Mouse (Mus musculus) cerebellum, adult 2 months (tissue): Measurements from ENCODE around the gene Cd300lg. TPM values are rescaled to one million over a fixed set of nuclear protein-coding genes. Genes with fewer than 3 reads are reported as not detected.
A peak's percentile ranks its signal among the peaks of the same experiment; 100 is the strongest.

Source experiments
- DNase-seq, 2 experiments: peaks; one replicate each; pipeline ENCODE4 v3.0.0; 2021
- H3K27ac ChIP-seq: fragments of 200-500 bp; 2 replicates; pipeline ENCODE4 v1.5.1; 2012; ENCODE audit warnings: low read length, control low read depth, inconsistent platforms; ENCODE audit not compliant: insufficient read depth
- H3K27me3 ChIP-seq: fragments of 200-500 bp; 2 replicates; pipeline ENCODE4 v1.6.1; 2012; ENCODE audit warnings: inconsistent platforms, mild to moderate bottlenecking, low read length, moderate library complexity; ENCODE audit not compliant: control insufficient read depth, insufficient read depth
- H3K4me1 ChIP-seq: fragments of 200-500 bp; 2 replicates; pipeline ENCODE4 v1.6.1; 2011; ENCODE audit warnings: low read length; ENCODE audit not compliant: control insufficient read depth, insufficient read depth
- H3K4me3 ChIP-seq: fragments of 200-500 bp; replicated peaks from 2 replicates; pipeline ENCODE3; 2011; ENCODE audit warnings: mild to moderate bottlenecking, low read depth, low read length, control low read depth; ENCODE audit not compliant: insufficient read depth
- CTCF ChIP-seq: fragments of 200-500 bp; IDR thresholded peaks from 2 replicates; pipeline ENCODE4 v1.5.1; 2011; ENCODE audit warnings: low read depth, mild to moderate bottlenecking, control low read depth, low read length, moderate library complexity, borderline replicate concordance; ENCODE audit not compliant: insufficient read depth
- POLR2A ChIP-seq: fragments of 200-500 bp; IDR thresholded peaks from 2 replicates; pipeline ENCODE4 v1.6.1; 2011; ENCODE audit warnings: low read length, control low read depth, borderline replicate concordance; ENCODE audit not compliant: insufficient read depth
- WGBS: fragments of 180-500 bp; shearing (Covaris S2); methylation state at CpG from one replicate; pipeline ENCODE4 v1.1.7; 2018; 5-methylcytosine and 5-hydroxymethylcytosine counted together
- polyA plus RNA-seq: library from polyadenylated mRNA; depleted of rRNA; stranded (reverse); fragments of >200 nt; gene quantifications from 2 replicates; pipeline ENCODE4 v1.2.3, GENCODE M21; 2012; rRNA removed

The Cd300lg gene
- polyA plus RNA-seq, result 0.38 and 0.63 TPM in 2 replicates

- H3K4me3 ChIP-seq, result no peak within 1 kb of the TSS
- H3K27me3 ChIP-seq, result no peaks in the 10 kb centered on the region
- no peak for DNase-seq
- 57% methylated on average over 5 of the region's 5 CpGs for WGBS
- TF ChIP-seq CTCF, result no peak
- H3K4me1 ChIP-seq, result peaks cover 13% of the 10 kb centered on the region
- no peak within 1 kb of the TSS for H3K27ac ChIP-seq
These were observed at the start of gene Cd300lg for GRCm38 (mm10) chr11:102041350-102041949. TSS of gene Cd300lg (plus strand) at chr11:102041509.

- Histone ChIP-seq H3K4me1 (peaks cover 2% of the 10 kb centered on the region; the same call in 1 of the 2 replicates), H3K4me3 (no peak overlapping the region), H3K27me3 (no peaks in the 10 kb centered on the region), H3K27ac (no peak overlapping the region)
- WGBS, result 87% methylated on average over 3 of the region's 3 CpGs
- no peak for TF ChIP-seq POLR2A
- no peak for DNase-seq
These were observed 49.5 kb upstream of the Cd300lg start for GRCm38 (mm10) chr11:101991813-101992212.

DNA sequence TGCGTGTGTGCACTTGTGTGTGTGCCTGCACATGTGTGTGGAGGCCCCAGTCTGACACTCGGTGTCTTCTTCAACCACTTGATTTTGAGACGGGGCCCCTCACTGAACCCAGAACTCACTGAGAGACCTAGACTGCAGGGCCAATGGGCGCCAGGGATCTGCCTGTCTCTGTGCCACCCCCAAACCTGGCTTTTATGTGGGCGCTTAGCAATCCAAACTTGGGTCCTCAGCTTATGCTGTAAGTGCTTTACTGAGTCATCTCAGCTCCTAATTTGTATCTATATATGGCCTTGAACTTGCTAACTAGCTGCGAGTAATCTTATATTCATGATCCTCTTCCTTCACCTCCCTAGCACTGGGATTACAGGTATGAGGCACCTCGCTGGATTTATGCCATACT is 48.9 kb upstream of the Cd300lg start:
- Histone ChIP-seq H3K27ac (no peak overlapping the region), H3K4me3 (no peak overlapping the region), H3K4me1 (peaks cover 2% of the 10 kb centered on the region; the same call in 1 of the 2 replicates), H3K27me3 (no peaks in the 10 kb centered on the region)
- DNase-seq, result no peak
- WGBS, result 90% methylated on average over 7 of the region's 7 CpGs
- no peak for TF ChIP-seq CTCF
- no peak for TF ChIP-seq POLR2A

DNA sequence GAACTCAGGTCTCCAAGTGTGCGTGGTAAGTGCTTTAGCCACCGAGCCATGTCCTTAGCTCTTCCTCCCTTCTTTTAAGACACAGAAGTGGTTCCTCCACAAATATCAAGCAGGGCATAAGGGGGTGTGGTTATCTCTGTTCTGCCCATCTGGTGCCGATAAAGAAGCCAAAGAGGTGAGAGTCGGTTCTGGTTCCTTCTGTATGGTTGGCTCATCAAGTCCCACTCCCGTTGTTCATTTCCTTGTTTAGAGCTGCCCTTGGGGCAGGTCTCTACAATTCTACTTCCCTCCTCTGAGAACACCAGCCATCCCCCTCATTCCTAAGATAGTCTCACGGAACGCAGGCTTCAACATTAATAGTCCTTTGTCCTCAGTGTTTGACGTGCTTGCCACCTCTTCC is 47.2 kb upstream of the Cd300lg start:
- H3K4me1 ChIP-seq, result peaks cover 2% of the 10 kb centered on the region; the same call in 1 of the 2 replicates
- no peak for TF ChIP-seq CTCF
- no peak overlapping the region for H3K4me3 ChIP-seq
- DNase-seq, result peak in 1 of 2 experiments; percentile 54
- no peak overlapping the region for H3K27ac ChIP-seq
- H3K27me3 ChIP-seq, result no peaks in the 10 kb centered on the region
- WGBS, result 18% methylated on average over 8 of the region's 8 CpGs

- Histone ChIP-seq H3K4me1 (peaks cover 13% of the 10 kb centered on the region), H3K27ac (no peak overlapping the region), H3K4me3 (no peak overlapping the region), H3K27me3 (no peaks in the 10 kb centered on the region)
- no peak for DNase-seq
- 77% methylated on average over 7 of the region's 7 CpGs for WGBS
- no peak for TF ChIP-seq CTCF
- no peak for TF ChIP-seq POLR2A
These were observed 45.4 kb upstream of the Cd300lg start for GRCm38 (mm10) chr11:101995938-101996337.

DNA sequence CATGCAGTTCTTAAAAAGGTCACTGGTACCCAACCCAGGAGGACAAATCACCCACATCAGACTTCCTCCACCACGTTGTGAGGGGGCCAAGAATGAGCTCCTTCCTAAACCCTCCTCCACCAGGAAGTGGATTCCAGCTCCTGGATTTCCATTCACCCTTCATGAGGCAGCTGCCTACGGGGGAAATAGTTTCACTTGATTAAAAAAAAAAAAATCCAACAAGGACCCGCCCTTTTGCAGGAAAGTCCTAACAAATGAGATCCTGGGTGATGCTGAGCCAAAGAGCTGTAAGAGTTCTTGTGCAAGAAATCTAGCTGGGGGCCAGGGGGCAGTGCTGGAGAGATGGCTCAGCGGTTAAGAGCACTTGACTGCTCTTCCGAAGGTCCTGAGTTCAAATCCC is 43.1 kb upstream of the Cd300lg start:
- no peak overlapping the region for H3K27ac ChIP-seq
- no peak for DNase-seq
- no peak overlapping the region for H3K4me3 ChIP-seq
- H3K4me1 ChIP-seq, result peaks cover 13% of the 10 kb centered on the region
- no peaks in the 10 kb centered on the region for H3K27me3 ChIP-seq
- TF ChIP-seq POLR2A (no peak), CTCF (no peak)
- 50% methylated on average over 5 of the region's 5 CpGs for WGBS

DNA sequence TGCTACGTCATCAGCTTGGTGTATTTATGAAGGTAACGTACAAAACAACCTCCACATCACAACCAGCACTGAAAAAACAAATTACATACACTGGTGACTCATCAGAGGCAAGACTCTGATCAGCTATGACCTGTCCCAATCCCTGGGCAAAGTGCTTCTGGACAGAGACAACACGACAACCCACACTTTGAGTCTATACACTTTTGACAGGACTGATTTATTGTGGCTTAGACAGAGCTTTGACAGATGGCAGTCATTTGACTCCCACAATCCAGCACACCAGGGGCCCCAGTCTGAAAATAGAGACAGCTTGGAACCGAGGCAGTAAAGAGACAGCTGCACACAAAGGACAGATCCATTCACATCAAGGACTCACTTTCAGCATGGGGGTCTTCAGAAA is 41.8 kb upstream of the Cd300lg start:
- H3K4me1 ChIP-seq, result peaks cover 10% of the 10 kb centered on the region
- no peaks in the 10 kb centered on the region for H3K27me3 ChIP-seq
- no peak overlapping the region for H3K4me3 ChIP-seq
- H3K27ac ChIP-seq, result no peak overlapping the region
- DNase-seq, result no peak
- TF ChIP-seq CTCF, result no peak
- no peak for TF ChIP-seq POLR2A
- 31% methylated on average over 4 of the region's 4 CpGs for WGBS

- H3K27me3 ChIP-seq, result no peaks in the 10 kb centered on the region
- 92% methylated on average over 8 of the region's 8 CpGs for WGBS
- peaks cover 10% of the 10 kb centered on the region for H3K4me1 ChIP-seq
- no peak overlapping the region for H3K4me3 ChIP-seq
- no peak for TF ChIP-seq POLR2A
- TF ChIP-seq CTCF, result peak; percentile 59
- DNase-seq, result no peak
- H3K27ac ChIP-seq, result no peak overlapping the region
These were observed 37.1 kb upstream of the Cd300lg start for GRCm38 (mm10) chr11:102004251-102004650.

DNA sequence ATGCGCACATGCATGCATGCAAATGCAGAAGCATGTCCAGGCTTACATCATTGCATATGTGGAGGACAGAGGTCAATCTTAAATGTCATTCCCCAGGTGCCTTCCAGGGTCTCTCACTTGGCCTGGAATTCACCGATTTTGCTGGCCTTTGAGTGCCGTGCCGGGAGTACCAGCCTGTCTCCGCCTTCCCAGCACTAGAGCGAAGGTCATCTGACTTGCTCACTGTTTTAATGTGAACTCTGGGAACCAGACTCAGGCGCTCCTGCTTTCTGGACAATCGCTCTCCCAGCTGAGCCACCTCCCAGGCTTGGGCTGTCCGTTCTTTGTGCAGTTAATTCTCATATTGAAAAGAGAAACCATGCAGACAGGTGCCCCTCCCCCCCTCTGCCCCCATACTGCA is 35.0 kb upstream of the Cd300lg start:
- 44% methylated on average over 9 of the region's 9 CpGs for WGBS
- Histone ChIP-seq H3K27ac (no peak overlapping the region), H3K4me3 (no peak overlapping the region), H3K4me1 (peaks cover 16% of the 10 kb centered on the region), H3K27me3 (no peaks in the 10 kb centered on the region)
- TF ChIP-seq CTCF (no peak), POLR2A (no peak)
- DNase-seq, result no peak
